Comparison of ENCODE assay signal across 8 mouse cellular contexts in genomic region chr9:62346388-62346679, GRCm38 (mm10). TPM values are rescaled to one million over a fixed set of nuclear protein-coding genes. Genes with fewer than 3 reads are reported as not detected.
A peak's percentile ranks its signal among the peaks of the same experiment; 100 is the strongest.
DNase-seq lines count a peak whose midpoint lies in the region; ATAC-seq and TF ChIP-seq lines count a peak whose summit lies in the region.

No protein-coding gene starts in this region.

- H3K9me3 ChIP-seq in neural tube, embryonic 12.5 days = no peaks in the 10 kb centered on the region
- H3K9me3 ChIP-seq in liver, embryonic 11.5 days (ENCODE audit: control insufficient read depth, low read length) = no peaks in the 10 kb centered on the region

- no peak for DNase-seq in heart, adult 2 months
- DNase-seq in heart, postnatal 4 days = no peak
- no peak for DNase-seq in neural tube, embryonic 10.5 days (ENCODE audit: extremely low spot score, low spot score)
- DNase-seq in liver, embryonic 11.5 days (ENCODE audit: low spot score) = no peak
- DNase-seq in right cerebral cortex, postnatal 4 days = no peak
- no peak for DNase-seq in MN1 (ENCODE audit: low spot score)
- DNase-seq in left cerebral cortex, adult 11 months (ENCODE audit: low spot score) = no peak

- WGBS in heart, adult 2 months = 62% methylated on average over 6 of the region's 6 CpGs
- WGBS in neural tube, embryonic 12.5 days = 73% methylated on average over 6 of the region's 6 CpGs
- 68% methylated on average over 6 of the region's 6 CpGs for WGBS in liver, embryonic 11.5 days

- no peak for TF ChIP-seq CTCF in heart, adult 2 months (IDR thresholded peaks at IDR 0.05)

- TF ChIP-seq EP300 in heart, adult 2 months (IDR thresholded peaks at IDR 0.05; ENCODE audit: insufficient read depth, low read depth, low read length) = no peak

- peaks cover 7% of the 10 kb centered on the region for H3K79me2 ChIP-seq in heart, adult 2 months (replicated peaks; ENCODE audit: control insufficient read depth, insufficient read depth, low read length)

- peak overlapping the region; percentile 86 for H3K4me3 ChIP-seq in heart, adult 2 months
- H3K4me3 ChIP-seq in neural tube, embryonic 12.5 days = no peak overlapping the region
- peak overlapping the region; percentile 4; the same call in 1 of the 2 replicates for H3K4me3 ChIP-seq in liver, embryonic 11.5 days (ENCODE audit: low read depth, low read length)

- no peak for TF ChIP-seq POLR2A in heart, adult 2 months (IDR thresholded peaks at IDR 0.05; ENCODE audit: insufficient read depth, low read depth, low read length)

- H3K27me3 ChIP-seq in heart, adult 2 months (ENCODE audit: control insufficient read depth, insufficient read depth, low read length) = no peaks in the 10 kb centered on the region
- no peaks in the 10 kb centered on the region for H3K27me3 ChIP-seq in neural tube, embryonic 12.5 days (replicated peaks)
- no peaks in the 10 kb centered on the region for H3K27me3 ChIP-seq in liver, embryonic 11.5 days (replicated peaks; ENCODE audit: control insufficient read depth, insufficient read depth, low read length)

- peaks cover 25% of the 10 kb centered on the region for H3K4me1 ChIP-seq in heart, adult 2 months (ENCODE audit: control insufficient read depth, insufficient read depth, low read length)
- H3K4me1 ChIP-seq in neural tube, embryonic 12.5 days = peaks cover 52% of the 10 kb centered on the region
- peaks cover 61% of the 10 kb centered on the region for H3K4me1 ChIP-seq in liver, embryonic 11.5 days (replicated peaks; ENCODE audit: control insufficient read depth, insufficient read depth, low read length)

- peak overlapping the region; percentile 32; the same call in 1 of the 2 replicates for H3K9ac ChIP-seq in heart, adult 2 months (ENCODE audit: low read depth, low read length)
- no peak overlapping the region for H3K9ac ChIP-seq in neural tube, embryonic 12.5 days
- no peak overlapping the region for H3K9ac ChIP-seq in liver, embryonic 11.5 days (ENCODE audit: low read depth, low read length)

- H3K4me2 ChIP-seq in neural tube, embryonic 12.5 days (replicated peaks) = peak overlapping the region; percentile 83; the same call in 1 of the 2 replicates
- peak overlapping the region; percentile 91 for H3K4me2 ChIP-seq in liver, embryonic 11.5 days

- H3K36me3 ChIP-seq in heart, adult 2 months (ENCODE audit: control insufficient read depth, insufficient read depth, low read length) = peaks cover 3% of the 10 kb centered on the region
- H3K36me3 ChIP-seq in neural tube, embryonic 12.5 days = no peaks in the 10 kb centered on the region
- H3K36me3 ChIP-seq in liver, embryonic 11.5 days (ENCODE audit: control insufficient read depth, insufficient read depth, low read length) = no peaks in the 10 kb centered on the region; the same call in 1 of the 2 replicates

- intact Hi-C loops in heart, adult 2 months (cut with DNase I) = no loop called here

- ATAC-seq in neural tube, embryonic 12.5 days (ENCODE audit: low FRiP score, low read depth) = no peak
- no peak for ATAC-seq in liver, embryonic 11.5 days (replicated peaks; ENCODE audit: low FRiP score)

- peak overlapping the region; percentile 100 for H3K27ac ChIP-seq in heart, adult 2 months
- no peak overlapping the region for H3K27ac ChIP-seq in neural tube, embryonic 12.5 days
- H3K27ac ChIP-seq in liver, embryonic 11.5 days (ENCODE audit: low read depth, low read length) = no peak overlapping the region

RNA-seq across cellular contexts. Expression of gene Anp32a, which starts 5.2 kb away (rescaled TPM):
- total RNA-seq in heart, adult 2 months (2021) = 100 to 1,000 TPM; 189 to 204 TPM
- polyA plus RNA-seq in heart, adult 2 months (2012; rRNA removed) = 28.8 and 68.2 TPM in 2 replicates
- total RNA-seq in heart, postnatal 4 days (2021) = 100 to 1,000 TPM; 255 to 279 TPM
- polyA plus RNA-seq in neural tube, embryonic 12.5 days (2016; fragmentation: Nextera tagmentation; extraction: Ambion mirVana) = 149 and 186 TPM in 2 replicates
- polyA plus RNA-seq in liver, embryonic 11.5 days (2014; fragmentation: Nextera tagmentation; extraction: Ambion mirVana) = 107 and 112 TPM in 2 replicates
